Mouse (Mus musculus) limb, embryonic 11.5 days (tissue): ENCODE measurements at regions not wholly inside any gene's neighbourhood (a gene's known extent, or its start where the extent isn't known, plus 50 kb on each side); places are given as distances from the start of the nearest gene placed in this dataset.

Experiments
- ATAC-seq: fragments of 200-750 bp; cut with Nextera tagmentation; 2 replicates; pipeline ENCODE4 v1.8.0; 2017; ENCODE audit warnings: low read depth; ENCODE audit not compliant: insufficient number of reproducible peaks, low FRiP score, low TSS enrichment
- DNase-seq: peaks from one replicate; pipeline ENCODE4 v3.0.0-alpha.2; 2015; ENCODE audit warnings: low spot score
- H3K27ac ChIP-seq: fragments of 300-500 bp; sonication (generic); replicated peaks from 2 replicates; pipeline ENCODE4 v1.5.1; 2014; ENCODE audit warnings: low read depth, mild to moderate bottlenecking, low read length
- H3K27me3 ChIP-seq: fragments of 300-500 bp; sonication (generic); 2 replicates; pipeline ENCODE4 v1.6.1; 2014; ENCODE audit warnings: mild to moderate bottlenecking, low read length, mixed read lengths; ENCODE audit not compliant: control insufficient read depth, insufficient read depth
- H3K36me3 ChIP-seq: fragments of 300-500 bp; sonication (generic); 2 replicates; pipeline ENCODE4 v1.6.1; 2014; ENCODE audit warnings: mild to moderate bottlenecking, low read length, moderate library complexity, mixed read lengths; ENCODE audit not compliant: control insufficient read depth, insufficient read depth
- H3K4me1 ChIP-seq: fragments of 300-500 bp; sonication (generic); 2 replicates; pipeline ENCODE4 v1.6.1; 2014; ENCODE audit warnings: low read length, mixed read lengths; ENCODE audit not compliant: control insufficient read depth, insufficient read depth
- H3K4me2 ChIP-seq: fragments of 300-500 bp; sonication (generic); 2 replicates; pipeline ENCODE4 v1.6.1; 2014; ENCODE audit warnings: low read depth, mild to moderate bottlenecking, moderate library complexity; ENCODE audit not compliant: severe bottlenecking
- H3K4me3 ChIP-seq: fragments of 300-500 bp; sonication (generic); 2 replicates; pipeline ENCODE4 v1.5.1; 2014; ENCODE audit warnings: low read depth, low read length
- H3K9ac ChIP-seq: fragments of 300-500 bp; sonication (generic); 2 replicates; pipeline ENCODE4 v1.6.1; 2014; ENCODE audit warnings: mild to moderate bottlenecking, low read length
- H3K9me3 ChIP-seq: fragments of 300-500 bp; sonication (generic); 2 replicates; pipeline ENCODE4 v1.6.1; 2016; ENCODE audit warnings: low read length; ENCODE audit not compliant: control insufficient read depth
- WGBS: fragments of 180-500 bp; shearing (Covaris S2); extraction: QIAGEN DNeasy Blood & Tissue Kit; methylation state at CpG from one replicate; pipeline ENCODE4 v1.1.7; 2014; 5-methylcytosine and 5-hydroxymethylcytosine counted together

- Histone ChIP-seq H3K27me3 (no peaks in the 10 kb centered on the region), H3K9ac (no peak overlapping the region), H3K4me2 (no peak overlapping the region), H3K36me3 (no peaks in the 10 kb centered on the region), H3K27ac (no peak overlapping the region), H3K4me3 (no peak overlapping the region), H3K9me3 (no peaks in the 10 kb centered on the region), H3K4me1 (no peaks in the 10 kb centered on the region)
- DNase-seq, result no peak
- 28% methylated on average over 1 of the region's 1 CpGs for whole genome bisulfite sequencing
- no peak for ATAC-seq
Measured at GRCm38 (mm10) chr8:100515896-100516295, 1099.6 kb upstream of the Cdh8 start.

GRCm38 (mm10) chr8:100515152-100515551 lies 1098.9 kb upstream of the Cdh8 start:
- H3K9me3 ChIP-seq, result no peaks in the 10 kb centered on the region
- no peak for DNase-seq
- no peak overlapping the region for H3K4me3 ChIP-seq
- H3K27ac ChIP-seq, result no peak overlapping the region
- H3K36me3 ChIP-seq, result no peaks in the 10 kb centered on the region
- H3K27me3 ChIP-seq, result no peaks in the 10 kb centered on the region
- no peak overlapping the region for H3K9ac ChIP-seq
- H3K4me1 ChIP-seq, result no peaks in the 10 kb centered on the region
- H3K4me2 ChIP-seq, result no peak overlapping the region
- 83% methylated on average over 3 of the region's 3 CpGs for WGBS
- no peak for ATAC-seq

GRCm38 (mm10) chr8:100506478-100506877 lies 1090.2 kb upstream of the Cdh8 start:
- Histone ChIP-seq H3K4me3 (no peak overlapping the region), H3K27ac (no peak overlapping the region)
- 81% methylated on average over 2 of the region's 2 CpGs for WGBS

GRCm38 (mm10) chr8:100500342-100500712 lies 1084.1 kb upstream of the Cdh8 start:
- H3K27ac ChIP-seq, result no peak overlapping the region
- DNase-seq (no peak), ATAC-seq (no peak)
- no peak overlapping the region for H3K4me3 ChIP-seq
- H3K9ac ChIP-seq, result no peak overlapping the region
- H3K27me3 ChIP-seq, result no peaks in the 10 kb centered on the region
- no peak overlapping the region for H3K4me2 ChIP-seq
- H3K4me1 ChIP-seq, result no peaks in the 10 kb centered on the region
- no peaks in the 10 kb centered on the region for H3K36me3 ChIP-seq
- no peaks in the 10 kb centered on the region for H3K9me3 ChIP-seq

More at GRCm38 (mm10) chr8:100506478-100506877, 1090.2 kb upstream of the Cdh8 start:
- Histone ChIP-seq H3K4me1 (no peaks in the 10 kb centered on the region), H3K27me3 (no peaks in the 10 kb centered on the region), H3K9ac (no peak overlapping the region), H3K9me3 (no peaks in the 10 kb centered on the region), H3K36me3 (no peaks in the 10 kb centered on the region), H3K4me2 (no peak overlapping the region)
- ATAC-seq (no peak), DNase-seq (no peak)

GRCm38 (mm10) chr8:100499614-100500341 lies 1083.5 kb upstream of the Cdh8 start:
- no peak for DNase-seq
- 74% methylated on average over 6 of the region's 6 CpGs for WGBS
- H3K27ac ChIP-seq, result no peak overlapping the region
- no peaks in the 10 kb centered on the region for H3K9me3 ChIP-seq
- H3K4me1 ChIP-seq, result no peaks in the 10 kb centered on the region
- H3K4me3 ChIP-seq, result no peak overlapping the region
- no peak for ATAC-seq
- H3K27me3 ChIP-seq, result no peaks in the 10 kb centered on the region
- H3K4me2 ChIP-seq, result no peak overlapping the region
- no peaks in the 10 kb centered on the region for H3K36me3 ChIP-seq
- H3K9ac ChIP-seq, result no peak overlapping the region

GRCm38 (mm10) chr8:100494445-100494844 lies 1078.2 kb upstream of the Cdh8 start:
- Histone ChIP-seq H3K27ac (no peak overlapping the region), H3K36me3 (no peaks in the 10 kb centered on the region), H3K27me3 (no peaks in the 10 kb centered on the region), H3K4me3 (no peak overlapping the region), H3K9me3 (no peaks in the 10 kb centered on the region), H3K4me1 (no peaks in the 10 kb centered on the region), H3K9ac (no peak overlapping the region), H3K4me2 (no peak overlapping the region)
- no peak for DNase-seq
- no peak for ATAC-seq
- WGBS, result 77% methylated on average over 3 of the region's 3 CpGs

GRCm38 (mm10) chr8:100475950-100476349 lies 1059.7 kb upstream of the Cdh8 start:
- no peak overlapping the region for H3K4me3 ChIP-seq
- H3K36me3 ChIP-seq, result no peaks in the 10 kb centered on the region
- no peaks in the 10 kb centered on the region for H3K9me3 ChIP-seq
- DNase-seq (no peak), ATAC-seq (no peak)
- 75% methylated on average over 4 of the region's 4 CpGs for WGBS
- H3K9ac ChIP-seq, result no peak overlapping the region
- no peaks in the 10 kb centered on the region for H3K27me3 ChIP-seq
- no peaks in the 10 kb centered on the region for H3K4me1 ChIP-seq
- H3K4me2 ChIP-seq, result no peak overlapping the region
- no peak overlapping the region for H3K27ac ChIP-seq

GRCm38 (mm10) chr8:100451231-100451630 lies 1035.0 kb upstream of the Cdh8 start:
- H3K4me3 ChIP-seq, result no peak overlapping the region
- no peaks in the 10 kb centered on the region for H3K9me3 ChIP-seq
- ATAC-seq (no peak), DNase-seq (no peak)
- no peak overlapping the region for H3K9ac ChIP-seq
- no peaks in the 10 kb centered on the region for H3K27me3 ChIP-seq
- no peaks in the 10 kb centered on the region for H3K36me3 ChIP-seq
- H3K4me2 ChIP-seq, result no peak overlapping the region
- WGBS, result 74% methylated on average over 2 of the region's 2 CpGs
- H3K27ac ChIP-seq, result no peak overlapping the region
- H3K4me1 ChIP-seq, result no peaks in the 10 kb centered on the region

GRCm38 (mm10) chr8:100450380-100450936 lies 1034.2 kb upstream of the Cdh8 start:
- H3K27me3 ChIP-seq, result no peaks in the 10 kb centered on the region
- H3K4me2 ChIP-seq, result no peak overlapping the region
- H3K9me3 ChIP-seq, result no peaks in the 10 kb centered on the region
- H3K4me1 ChIP-seq, result no peaks in the 10 kb centered on the region
- no peak overlapping the region for H3K9ac ChIP-seq
- H3K36me3 ChIP-seq, result no peaks in the 10 kb centered on the region
- DNase-seq, result no peak
- H3K27ac ChIP-seq, result no peak overlapping the region
- no peak for ATAC-seq
- H3K4me3 ChIP-seq, result no peak overlapping the region
